Mouse (Mus musculus) cortical plate, adult 2 months (tissue): ENCODE data around the gene Pla2g15. TPM values are rescaled to one million over a fixed set of nuclear protein-coding genes. Genes with fewer than 3 reads are reported as not detected.
"Not testable (repeated sequence)": the region's sequence is repeated elsewhere in the genome, so short reads cannot be mapped to it uniquely, and the experiment has no call there.

Source experiments
- H3K27ac ChIP-seq: fragments of 200-500 bp; 2 replicates; pipeline ENCODE4 v1.5.1; 2012; ENCODE audit warnings: low read length, control low read depth, inconsistent platforms; ENCODE audit not compliant: insufficient read depth
- H3K4me1 ChIP-seq: fragments of 200-500 bp; 2 replicates; pipeline ENCODE4 v1.6.1; 2011; ENCODE audit warnings: low read length; ENCODE audit not compliant: control insufficient read depth, insufficient read depth
- H3K4me3 ChIP-seq: fragments of 200-500 bp; 2 replicates; pipeline ENCODE4 v1.5.1; 2011; ENCODE audit warnings: mild to moderate bottlenecking, low read length, control low read depth; ENCODE audit not compliant: insufficient read depth
- CTCF ChIP-seq: fragments of 200-500 bp; IDR thresholded peaks from 2 replicates; pipeline ENCODE4 v1.5.1; 2011; ENCODE audit warnings: mild to moderate bottlenecking, control low read depth, low read length; ENCODE audit not compliant: insufficient read depth; ENCODE audit errors: extremely low read depth
- POLR2A ChIP-seq: fragments of 200-500 bp; IDR thresholded peaks from 2 replicates; pipeline ENCODE4 v1.6.1; 2011; ENCODE audit warnings: mild to moderate bottlenecking, low read length, control low read depth; ENCODE audit not compliant: insufficient read depth; ENCODE audit errors: extremely low read depth
- polyA plus RNA-seq: library from polyadenylated mRNA; depleted of rRNA; stranded (reverse); fragments of >200 nt; gene quantifications from 2 replicates; pipeline ENCODE4 v1.2.3, GENCODE M21; 2012

The Pla2g15 gene
- polyA plus RNA-seq, 1 experiment, result 19.9 TPM

DNA sequence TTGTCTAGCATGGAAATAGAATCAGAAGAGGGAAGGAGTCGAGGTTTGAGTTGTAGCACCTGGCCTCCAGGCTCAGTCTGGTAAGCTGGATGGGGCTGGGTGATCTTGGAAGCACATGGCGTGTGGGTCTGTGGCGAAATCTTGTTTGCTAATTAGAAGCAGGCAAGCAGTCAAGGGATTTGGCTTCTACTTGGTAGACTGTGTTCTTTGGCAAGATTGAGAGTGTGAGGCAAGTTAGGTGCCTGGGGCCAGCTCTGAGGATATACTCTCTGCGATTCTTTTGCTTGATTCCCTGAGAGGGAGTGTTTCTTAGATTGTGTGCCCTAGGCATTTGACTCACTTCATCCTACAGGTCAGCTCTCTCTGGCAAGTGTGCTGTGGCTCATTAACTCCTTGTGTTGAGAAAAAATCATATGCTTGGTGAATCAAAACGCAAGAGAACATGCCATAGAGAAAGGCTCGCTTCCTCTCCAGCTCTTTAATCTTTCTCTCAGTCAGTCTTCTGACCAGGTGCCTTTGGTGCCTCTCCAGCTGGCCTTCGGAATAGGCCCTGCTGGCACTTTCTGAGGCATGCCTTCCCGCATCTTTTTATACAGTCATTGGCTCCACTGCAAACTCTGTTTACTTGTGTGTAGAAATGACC lies 35.5 kb downstream of the Pla2g15 start:
- Histone ChIP-seq H3K4me1 (peaks cover 5% of the 10 kb centered on the region; the same call in 1 of the 2 replicates), H3K4me3 (no peak overlapping the region), H3K27ac (no peak overlapping the region)
- TF ChIP-seq POLR2A, result no peak
- TF ChIP-seq CTCF, result no peak

DNA sequence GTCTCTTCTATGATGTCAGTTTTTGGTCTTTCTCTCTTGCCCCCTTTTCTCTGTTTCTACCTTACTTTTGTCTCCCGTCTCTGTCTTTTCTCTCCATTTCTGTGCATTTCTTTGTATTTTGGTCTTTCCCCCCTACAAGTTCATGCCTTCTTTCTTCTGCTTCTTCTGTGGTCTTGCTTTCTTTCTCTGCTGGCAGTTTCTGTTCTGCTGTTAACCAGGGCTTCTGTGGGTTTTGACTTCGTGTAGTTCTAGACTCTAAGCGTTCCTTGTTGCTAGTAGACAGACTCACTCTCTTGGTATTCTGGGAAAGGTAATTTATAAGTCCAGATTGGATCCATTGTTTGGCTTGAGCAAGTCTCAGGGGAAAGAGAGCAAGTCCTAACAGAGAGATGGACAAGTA lies 36.2 kb downstream of the Pla2g15 start:
- H3K4me1 ChIP-seq, result peaks cover 5% of the 10 kb centered on the region; the same call in 1 of the 2 replicates
- TF ChIP-seq POLR2A, result no peak
- TF ChIP-seq CTCF, result no peak
- H3K4me3 ChIP-seq, result no peak overlapping the region
- no peak overlapping the region for H3K27ac ChIP-seq

DNA sequence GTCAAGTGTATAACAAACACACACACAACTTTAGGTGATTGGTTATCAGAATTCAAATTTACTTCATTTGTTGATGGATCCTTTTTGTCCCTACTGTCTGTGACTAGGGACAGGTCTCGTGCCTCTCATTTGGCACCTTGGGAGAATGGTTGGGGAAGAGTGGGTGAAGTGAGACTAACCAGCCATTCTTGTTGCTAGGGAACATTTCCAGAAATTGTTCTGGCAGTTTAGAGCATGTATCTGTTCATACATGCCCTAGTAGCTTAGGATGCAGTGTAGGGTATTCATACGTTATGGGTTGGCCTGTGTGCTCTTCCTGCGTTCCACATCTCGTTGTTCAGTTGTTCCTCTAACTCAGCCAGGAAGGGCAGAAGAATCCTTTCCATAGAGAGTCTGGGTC lies 39.0 kb downstream of the Pla2g15 start:
- Histone ChIP-seq H3K4me1 (peaks cover 6% of the 10 kb centered on the region; the same call in 1 of the 2 replicates), H3K4me3 (no peak overlapping the region), H3K27ac (no peak overlapping the region)
- no peak for TF ChIP-seq POLR2A
- TF ChIP-seq CTCF, result no peak

DNA sequence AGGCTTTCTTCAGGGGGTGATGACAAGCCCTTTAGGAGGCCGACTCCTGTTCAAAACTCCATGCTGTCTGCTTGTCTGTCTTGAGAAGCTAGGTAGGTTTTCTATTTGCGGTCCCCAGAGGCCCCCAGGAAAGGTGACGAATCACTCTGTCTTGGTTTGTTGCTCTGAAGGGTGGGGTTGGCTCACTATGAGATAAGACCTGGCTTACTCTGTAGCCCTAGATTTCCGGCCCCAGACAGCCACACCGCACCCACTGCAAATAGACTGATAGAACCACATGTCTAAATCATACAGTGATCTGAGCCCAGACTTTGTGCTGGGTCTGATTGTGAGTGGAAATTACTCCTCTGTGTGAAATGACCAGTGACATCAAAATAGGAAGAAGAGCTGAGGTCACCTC lies 41.4 kb downstream of the Pla2g15 start:
- no peak overlapping the region for H3K4me3 ChIP-seq
- H3K27ac ChIP-seq, result no peak overlapping the region
- peaks cover 4% of the 10 kb centered on the region; the same call in 1 of the 2 replicates for H3K4me1 ChIP-seq
- TF ChIP-seq CTCF, result no peak
- no peak for TF ChIP-seq POLR2A

DNA sequence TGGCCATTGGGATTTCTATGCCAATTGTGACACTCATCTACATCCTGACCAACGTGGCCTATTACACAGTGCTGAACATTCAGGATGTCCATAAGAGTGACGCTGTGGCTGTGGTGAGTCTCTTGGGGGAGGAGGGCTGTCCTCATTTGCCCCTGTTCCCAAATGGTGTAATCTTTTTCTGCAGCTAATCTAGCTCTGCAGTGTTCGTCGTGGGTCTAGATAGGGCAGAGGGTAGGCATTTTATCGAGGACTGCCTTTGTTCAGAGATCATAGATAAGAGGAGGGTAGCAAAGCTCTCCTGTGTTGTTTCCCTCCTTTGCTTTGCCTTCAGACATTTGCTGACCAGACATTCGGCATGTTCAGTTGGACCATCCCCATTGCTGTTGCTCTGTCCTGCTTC lies 43.0 kb downstream of the Pla2g15 start:
- no peak overlapping the region for H3K27ac ChIP-seq
- no peak overlapping the region for H3K4me3 ChIP-seq
- H3K4me1 ChIP-seq, result peaks cover 4% of the 10 kb centered on the region; the same call in 1 of the 2 replicates
- no peak for TF ChIP-seq CTCF
- no peak for TF ChIP-seq POLR2A

DNA sequence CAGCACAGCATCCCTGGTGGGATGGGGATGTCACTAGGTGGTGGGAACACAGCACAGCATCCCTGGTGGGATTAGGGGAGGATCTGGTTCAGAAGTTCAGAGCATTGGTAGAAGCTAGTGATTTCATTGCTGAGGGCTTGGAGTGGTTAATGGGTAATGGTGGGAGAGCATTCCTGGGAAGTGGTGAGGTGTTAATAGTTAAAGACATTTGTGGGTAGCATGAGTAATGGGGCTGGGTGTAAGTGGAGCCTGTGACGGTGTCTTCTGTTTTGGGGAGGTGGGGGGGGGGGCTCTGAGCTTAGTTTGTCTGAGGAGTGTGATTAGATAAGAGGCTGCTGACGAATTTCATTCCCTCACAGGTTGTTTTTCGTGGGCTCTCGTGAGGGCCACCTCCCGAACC lies 43.9 kb downstream of the Pla2g15 start:
- H3K4me1 ChIP-seq, result peaks cover 4% of the 10 kb centered on the region; the same call in 1 of the 2 replicates
- TF ChIP-seq POLR2A, result no peak
- no peak for TF ChIP-seq CTCF
- H3K4me3 ChIP-seq, result no peak overlapping the region
- H3K27ac ChIP-seq, result no peak overlapping the region

DNA sequence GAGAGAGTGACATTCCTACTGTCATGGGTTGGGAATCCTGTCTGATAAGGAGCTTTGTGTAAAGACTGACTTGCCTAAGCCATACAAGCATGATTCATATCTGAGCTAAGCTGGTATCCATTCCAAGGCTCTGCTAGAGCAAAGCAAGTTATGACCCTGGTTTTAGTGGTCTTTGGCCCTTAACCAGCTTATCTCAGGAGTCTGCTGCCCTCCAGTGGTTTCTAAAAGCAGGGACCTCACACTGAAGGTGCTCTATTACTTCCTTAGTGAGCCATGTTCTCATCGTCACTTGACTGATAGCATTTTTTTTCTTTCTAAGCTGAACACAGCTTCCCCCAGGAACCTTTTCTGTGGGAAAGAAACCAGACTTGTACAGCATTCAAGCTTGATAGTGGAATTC lies 48.5 kb downstream of the Pla2g15 start:
- Histone ChIP-seq H3K4me1 (peaks cover 2% of the 10 kb centered on the region; the same call in 1 of the 2 replicates), H3K27ac (no peak overlapping the region; the same call in 1 of the 2 replicates), H3K4me3 (no peak overlapping the region)
- no peak for TF ChIP-seq POLR2A
- TF ChIP-seq CTCF, result peak; percentile 65

DNA sequence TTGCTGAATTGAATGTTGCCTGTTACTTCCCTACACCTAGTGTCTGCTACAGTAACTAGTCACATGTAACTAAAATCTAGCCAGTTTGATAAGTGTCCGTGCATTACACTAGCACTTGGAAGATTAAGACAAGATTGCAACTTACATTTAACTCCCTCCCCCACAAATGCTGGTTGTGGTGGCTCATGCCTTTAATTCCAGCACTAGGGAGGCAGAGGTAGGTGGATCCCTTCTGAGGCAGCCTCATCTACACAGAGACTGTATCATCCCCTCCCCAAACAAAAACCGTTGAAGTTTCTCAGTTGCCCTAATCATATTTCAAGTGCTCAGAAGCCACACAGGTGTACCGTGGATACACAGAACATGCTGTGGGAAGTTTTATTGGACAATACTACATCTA lies 49.4 kb downstream of the Pla2g15 start:
- not testable (repeated sequence) for H3K4me3 ChIP-seq, H3K4me1 ChIP-seq, H3K27ac ChIP-seq

DNA sequence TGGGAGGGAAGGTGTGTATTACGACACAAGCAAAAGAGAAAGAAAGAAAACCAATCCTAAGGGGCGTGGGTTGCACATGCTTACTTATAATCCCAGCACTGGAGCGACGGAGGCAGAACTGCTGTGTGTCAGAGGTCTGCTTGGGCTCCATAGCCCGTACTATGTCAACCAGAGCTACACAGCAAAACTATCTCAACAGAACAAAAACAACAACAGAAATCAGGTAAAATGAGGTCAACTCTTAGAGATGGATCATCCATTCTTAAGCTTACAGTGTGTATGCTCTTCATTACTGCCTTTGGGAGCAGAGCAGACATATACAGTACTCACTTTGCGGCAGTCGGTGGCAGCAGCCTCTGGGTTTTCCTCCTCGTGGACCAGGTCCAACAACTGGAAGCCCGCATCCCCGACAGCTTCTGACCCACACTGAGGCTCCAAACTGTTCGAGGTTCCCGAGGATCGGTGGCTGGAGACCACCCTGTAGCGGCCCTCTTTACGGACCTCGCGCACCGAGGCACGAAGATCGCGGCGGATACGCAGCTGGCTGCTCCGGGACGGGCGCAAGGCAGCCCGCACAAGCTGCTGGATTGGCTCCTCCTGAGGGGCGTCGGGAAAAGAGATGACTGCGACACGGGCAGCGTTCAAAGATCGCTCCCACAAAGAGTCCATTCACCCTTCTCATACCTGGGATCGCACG lies 60.0 kb downstream of the Pla2g15 start:
- peaks cover 2% of the 10 kb centered on the region; the same call in 1 of the 2 replicates for H3K4me1 ChIP-seq
- peak; percentile 65; the same call in 1 of the 2 replicates for TF ChIP-seq POLR2A
- no peak for TF ChIP-seq CTCF
- peak overlapping the region; percentile 73 for H3K4me3 ChIP-seq
- H3K27ac ChIP-seq, result peak overlapping the region; percentile 17; the same call in 1 of the 2 replicates

DNA sequence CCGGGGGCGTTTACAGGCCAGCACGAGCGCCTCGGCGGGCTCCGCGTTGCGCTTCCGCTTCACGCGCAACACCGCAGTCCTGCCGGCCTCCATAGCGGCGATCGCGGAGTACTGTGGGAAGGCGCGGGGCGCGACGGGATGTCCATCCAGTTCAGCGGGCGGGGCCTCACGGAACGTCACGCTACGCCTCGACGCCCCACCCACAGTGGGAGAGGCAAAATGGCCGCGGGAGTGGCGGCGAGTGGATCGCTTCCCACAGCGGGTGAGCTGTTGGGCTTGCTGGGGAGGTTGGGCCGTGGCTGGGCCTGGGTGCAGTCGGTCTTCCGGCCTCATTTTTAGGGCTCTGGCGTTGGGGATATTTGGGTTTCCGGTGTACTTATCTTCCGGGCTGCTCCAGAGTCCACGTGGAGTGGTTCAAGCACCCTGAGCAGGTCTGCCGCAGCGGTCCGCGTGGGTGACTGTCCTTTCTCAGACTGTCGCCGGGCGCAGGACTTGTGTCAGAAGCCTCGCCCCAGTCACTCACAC lies 60.7 kb downstream of the Pla2g15 start, which contains the start of the genes Slc7a6os and Prmt7:
Gene Slc7a6os (minus strand): TSS at position 115 of the 525 bp plus-strand sequence.
Gene Prmt7 (plus strand): TSS at position 116 of the 525 bp plus-strand sequence.
- peak within 1 kb of the TSS; percentile 17; the same call in 1 of the 2 replicates for H3K27ac ChIP-seq
- peaks cover 2% of the 10 kb centered on the region; the same call in 1 of the 2 replicates for H3K4me1 ChIP-seq
- peak within 1 kb of the TSS; percentile 73 for H3K4me3 ChIP-seq
- TF ChIP-seq CTCF (no peak), POLR2A (peak; percentile 91)

DNA sequence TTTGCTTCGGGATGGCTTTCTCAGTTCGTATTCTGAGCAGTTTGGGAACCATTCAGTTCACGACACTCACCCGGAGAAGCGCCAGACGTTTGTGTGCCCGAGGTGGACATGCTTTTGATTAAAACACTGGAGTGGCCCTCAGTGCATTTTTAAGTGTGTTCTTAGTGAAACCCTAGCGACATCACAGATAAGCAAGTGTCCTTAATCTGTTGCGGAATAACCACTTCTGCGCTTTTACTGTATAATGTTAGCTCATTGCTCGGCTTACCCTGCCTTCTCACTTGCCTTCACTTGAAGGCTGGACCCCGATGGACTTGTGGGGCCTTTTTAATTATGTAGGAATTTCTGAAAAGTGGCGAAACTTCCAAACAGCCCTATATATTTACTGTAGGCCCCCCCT lies 61.2 kb downstream of the Pla2g15 start:
- Histone ChIP-seq H3K4me1 (peaks cover 2% of the 10 kb centered on the region; the same call in 1 of the 2 replicates), H3K4me3 (peak overlapping the region; percentile 73), H3K27ac (no peak overlapping the region)
- TF ChIP-seq CTCF, result no peak
- TF ChIP-seq POLR2A, result no peak
